Mouse (Mus musculus) spleen, postnatal 14 days (tissue): ENCODE results near the gene Elobl.

ENCODE experiments used
- DNase-seq, 2 experiments: peaks; one replicate each; pipeline ENCODE4 v3.0.0; 2021 to 2022; ENCODE audit warnings: low spot score in 2 of 2

Elobl gene

GRCm38 (mm10) chr11:88934089-88935000 lies 32.4 kb downstream of the Elobl start:
- no peak for DNase-seq

- no peak for DNase-seq
Measured at GRCm38 (mm10) chr11:88933030-88933429, 33.7 kb downstream of the Elobl start.

GRCm38 (mm10) chr11:88931692-88932530 lies 34.8 kb downstream of the Elobl start:
- DNase-seq, result no peak

GRCm38 (mm10) chr11:88926566-88926965 lies 40.2 kb downstream of the Elobl start:
- DNase-seq, result no peak
